Mouse (Mus musculus) right cerebral cortex, postnatal 25 days (tissue): Measurements from ENCODE around the gene S100a5.

Experiments used
- DNase-seq: peaks from one replicate; pipeline ENCODE4 v3.0.0; 2022

S100a5 gene

DNA sequence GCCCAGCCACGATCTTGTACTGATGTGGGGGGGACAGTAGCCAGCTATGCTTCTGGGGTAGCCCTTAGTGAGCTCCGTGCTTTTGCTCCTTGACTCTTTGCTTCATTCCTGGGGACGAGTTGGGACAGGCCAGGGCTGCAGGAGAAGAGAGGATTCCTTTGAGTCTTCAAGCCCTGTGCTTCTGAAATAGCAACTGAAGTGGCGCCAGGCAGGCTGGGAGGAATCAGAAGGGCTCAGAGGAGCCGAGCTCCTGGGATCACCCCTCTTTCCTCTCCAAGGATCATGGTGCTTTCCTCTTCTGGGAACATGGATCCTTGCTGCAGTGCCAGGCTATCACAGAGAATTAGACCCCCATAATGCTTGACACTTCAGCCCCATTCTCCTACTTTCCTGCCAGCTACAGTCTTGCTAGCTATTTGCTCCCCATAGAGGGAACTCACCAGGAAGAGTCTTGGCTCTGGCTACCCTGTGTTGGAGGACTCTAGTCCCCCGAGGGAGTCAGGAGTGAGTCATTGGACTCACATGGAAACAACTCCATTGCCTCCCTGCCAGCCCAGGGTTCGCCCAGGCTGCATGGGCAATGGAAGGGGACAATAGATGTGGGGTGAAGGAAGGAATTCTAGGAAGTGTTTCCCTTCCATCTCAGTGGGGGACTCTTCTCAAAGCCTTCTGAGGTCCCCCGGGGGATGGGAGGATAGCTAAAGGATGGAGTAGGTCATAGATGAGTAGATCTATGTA lies 7.7 kb upstream of the S100a5 start:
- DNase-seq, result no peak

DNA sequence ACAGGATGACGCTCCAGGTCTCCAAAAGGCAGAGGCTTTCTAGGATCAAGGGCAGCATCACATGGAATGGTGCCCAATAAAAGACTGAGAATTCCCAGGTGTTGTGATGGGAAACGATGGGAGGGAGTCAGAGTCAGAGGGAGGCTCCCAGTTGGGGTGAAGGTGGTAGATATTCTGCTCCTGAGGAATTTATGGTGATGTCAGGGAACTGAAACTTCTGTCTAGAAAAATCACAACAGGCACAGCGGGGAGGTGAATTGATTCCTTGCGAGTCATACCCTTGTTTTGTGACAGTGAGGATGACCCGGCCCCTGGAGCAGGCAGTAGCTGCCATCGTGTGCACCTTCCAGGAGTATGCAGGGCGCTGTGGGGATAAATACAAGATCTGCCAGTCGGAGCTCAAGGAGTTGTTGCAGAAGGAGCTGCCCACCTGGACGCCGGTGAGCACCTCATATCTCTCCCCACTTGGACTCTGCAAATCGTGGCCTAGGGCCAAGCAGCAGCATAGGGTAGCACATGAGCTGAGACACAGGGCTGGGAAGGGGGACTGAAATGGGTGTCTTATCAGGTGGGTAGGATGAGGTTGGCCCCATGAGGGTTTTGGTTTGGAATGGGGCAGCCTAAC lies 6.7 kb upstream of the S100a5 start, which contains the start of gene Gm42674:
Gene Gm42674 (plus strand): TSS at position 419 of the 625 bp plus-strand sequence.
- no peak for DNase-seq

DNA sequence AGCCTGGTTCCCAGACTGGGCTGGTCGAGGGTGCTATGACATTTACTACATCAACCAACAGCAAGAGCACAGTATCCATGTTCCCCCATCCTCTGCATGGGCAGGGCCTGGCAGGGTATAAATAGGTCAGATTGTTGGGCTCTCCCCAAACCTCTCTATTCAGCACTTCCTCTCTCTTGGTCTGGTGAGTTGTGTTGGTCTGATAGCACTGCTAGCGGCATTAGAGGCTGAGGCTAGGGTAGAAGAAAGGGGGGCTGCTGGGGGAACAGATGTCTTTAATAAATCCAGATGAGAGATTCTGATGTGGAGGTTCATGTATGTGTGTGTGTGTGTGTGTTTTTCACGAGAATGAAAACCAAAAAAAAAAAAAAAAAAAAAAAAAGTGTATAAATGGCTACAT lies 4.7 kb upstream of the S100a5 start, which contains the start of gene S100a4:
Gene S100a4 (plus strand): TSS at position 149 of the 400 bp plus-strand sequence.
- DNase-seq, result no peak

DNA sequence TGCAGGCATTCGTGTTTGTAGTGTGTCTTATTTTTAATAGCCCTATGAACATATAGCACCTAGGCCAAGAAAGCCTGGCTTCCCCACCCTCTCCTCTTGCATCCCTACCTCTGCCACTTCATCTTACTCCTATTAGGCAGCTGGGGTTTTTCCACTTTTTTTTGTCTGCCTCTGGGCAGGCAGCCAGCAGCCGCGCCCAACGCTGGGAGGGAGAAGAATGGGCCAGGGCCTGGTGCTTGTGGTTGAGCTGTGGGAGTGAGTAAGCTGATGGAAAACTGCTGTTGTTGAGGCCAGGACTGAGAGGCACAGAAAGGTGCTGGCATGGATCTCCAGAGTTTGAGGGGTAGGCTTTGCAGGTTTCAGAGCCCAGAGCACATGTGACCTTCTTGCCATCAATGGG lies 3.9 kb upstream of the S100a5 start:
- DNase-seq, result peak; percentile 67

DNA sequence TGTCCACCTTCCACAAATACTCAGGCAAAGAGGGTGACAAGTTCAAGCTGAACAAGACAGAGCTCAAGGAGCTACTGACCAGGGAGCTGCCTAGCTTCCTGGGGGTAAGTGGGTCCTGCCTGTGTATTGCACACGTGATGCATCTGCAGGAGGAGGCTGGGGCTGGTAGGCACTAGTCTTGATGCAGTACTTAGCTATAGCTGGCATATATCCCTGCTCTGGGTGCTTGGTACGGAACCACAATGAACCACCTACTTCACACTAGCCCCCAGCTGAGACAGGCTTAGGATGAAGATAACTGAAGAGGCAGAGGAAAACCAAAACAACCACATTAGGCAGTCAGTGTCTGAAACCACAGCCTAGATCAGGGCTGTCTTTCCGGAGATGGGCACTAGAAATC lies 3.3 kb upstream of the S100a5 start:
- DNase-seq, result no peak

DNA sequence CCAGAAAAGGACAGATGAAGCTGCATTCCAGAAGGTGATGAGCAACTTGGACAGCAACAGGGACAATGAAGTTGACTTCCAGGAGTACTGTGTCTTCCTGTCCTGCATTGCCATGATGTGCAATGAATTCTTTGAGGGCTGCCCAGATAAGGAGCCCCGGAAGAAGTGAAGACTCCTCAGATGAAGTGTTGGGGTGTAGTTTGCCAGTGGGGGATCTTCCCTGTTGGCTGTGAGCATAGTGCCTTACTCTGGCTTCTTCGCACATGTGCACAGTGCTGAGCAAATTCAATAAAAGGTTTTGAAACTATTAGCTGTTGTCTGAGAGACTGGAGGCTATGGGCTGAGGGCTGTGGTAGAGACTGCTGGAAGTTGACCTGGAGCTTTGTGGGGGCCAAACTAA lies 2.6 kb upstream of the S100a5 start:
- no peak for DNase-seq

DNA sequence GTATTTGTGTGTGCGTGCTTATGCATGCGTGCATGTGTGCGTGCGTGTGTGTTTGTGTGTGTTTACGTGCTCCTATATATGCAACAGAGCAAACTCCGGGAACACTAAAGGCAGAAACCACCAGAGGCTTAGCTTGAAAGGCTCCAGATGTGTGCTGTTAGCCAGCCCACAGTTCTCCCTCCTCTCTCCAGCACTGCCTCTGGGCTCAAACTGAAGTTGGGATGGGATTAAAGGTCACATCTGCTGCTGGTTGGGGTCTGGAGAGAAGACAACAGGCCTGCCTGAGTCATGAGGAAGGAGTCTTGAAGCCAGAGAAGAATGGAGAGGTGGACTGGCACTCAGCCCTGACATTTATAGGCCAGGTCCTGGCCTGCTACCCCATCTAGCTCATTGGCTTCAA lies 2.1 kb upstream of the S100a5 start:
- no peak for DNase-seq

DNA sequence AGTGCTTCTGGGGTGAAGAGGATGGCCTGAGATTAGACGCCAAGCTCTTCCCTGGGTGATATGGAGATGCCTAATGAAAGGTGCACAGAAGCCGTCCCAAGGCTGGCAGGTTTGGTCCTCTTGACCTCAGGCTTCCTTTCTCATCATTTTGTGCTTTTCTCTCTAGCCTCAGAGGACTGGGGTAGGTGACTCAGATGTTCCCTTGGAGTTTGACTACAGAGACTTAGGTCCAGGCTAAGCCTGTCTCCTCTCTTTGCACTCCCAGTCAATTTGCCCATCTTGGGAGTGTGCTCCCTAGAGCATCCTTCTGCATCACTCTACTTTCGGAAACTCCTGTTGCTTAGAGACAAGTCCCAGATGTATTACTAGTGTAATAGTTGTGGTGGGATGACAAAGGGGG lies 962 bp upstream of the S100a5 start:
- DNase-seq, result no peak

DNA sequence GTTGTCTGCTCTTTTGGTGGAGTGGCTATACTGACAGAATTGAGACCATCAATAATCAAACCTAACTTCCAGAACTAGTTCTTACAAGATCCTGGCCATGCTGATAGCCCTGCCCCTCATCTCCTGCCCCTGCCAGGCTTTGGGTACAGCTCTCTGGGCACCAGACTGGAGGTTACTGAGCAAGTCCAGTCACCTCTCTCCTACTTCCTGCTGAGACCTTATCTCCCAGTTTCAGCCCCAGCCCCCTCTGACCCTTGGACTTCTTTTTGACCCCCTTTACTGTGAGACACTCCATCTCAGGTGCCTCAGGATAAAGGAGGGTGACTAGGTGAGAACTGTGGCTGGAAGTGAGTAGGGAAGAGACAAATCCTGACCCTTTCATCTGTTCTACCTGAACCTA lies 779 bp downstream of the S100a5 start:
- DNase-seq, result no peak

DNA sequence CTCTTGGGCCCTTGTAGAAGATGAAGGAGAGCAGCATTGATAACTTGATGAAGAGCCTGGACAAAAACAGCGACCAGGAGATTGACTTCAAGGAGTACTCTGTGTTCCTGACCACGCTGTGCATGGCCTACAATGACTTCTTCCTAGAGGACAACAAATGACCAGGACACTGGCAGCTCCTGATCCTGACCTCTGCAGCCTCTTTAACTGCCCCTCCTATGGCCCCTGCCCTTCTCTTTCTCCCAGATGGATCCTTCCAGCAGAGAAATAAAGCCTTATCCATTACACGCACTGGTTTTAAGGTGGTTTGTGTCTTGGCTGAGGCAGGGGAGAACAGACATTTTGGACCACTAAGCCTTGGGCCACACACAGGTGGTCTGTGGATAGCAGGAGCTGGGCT lies 3.2 kb downstream of the S100a5 start:
- DNase-seq, result no peak

DNA sequence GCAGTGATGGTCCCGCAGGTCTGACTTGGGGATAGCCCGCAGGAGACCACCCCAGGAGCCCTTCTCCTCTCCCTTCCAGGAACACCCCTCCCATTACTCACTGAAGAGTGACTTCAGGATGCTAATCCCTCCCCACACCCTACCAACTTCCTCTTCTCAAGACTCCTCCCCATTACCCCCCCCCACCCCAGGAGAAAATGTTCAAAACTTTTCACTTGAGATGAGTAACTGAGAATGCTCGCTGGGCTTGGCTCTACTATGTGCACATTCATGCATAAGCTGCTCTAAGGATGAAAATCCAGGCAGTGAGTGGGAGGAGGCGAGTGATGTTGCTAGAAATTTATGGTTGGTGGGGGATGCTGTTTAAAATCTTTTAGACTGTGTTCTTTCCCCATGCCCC lies 3.7 kb downstream of the S100a5 start:
- DNase-seq, result no peak

DNA sequence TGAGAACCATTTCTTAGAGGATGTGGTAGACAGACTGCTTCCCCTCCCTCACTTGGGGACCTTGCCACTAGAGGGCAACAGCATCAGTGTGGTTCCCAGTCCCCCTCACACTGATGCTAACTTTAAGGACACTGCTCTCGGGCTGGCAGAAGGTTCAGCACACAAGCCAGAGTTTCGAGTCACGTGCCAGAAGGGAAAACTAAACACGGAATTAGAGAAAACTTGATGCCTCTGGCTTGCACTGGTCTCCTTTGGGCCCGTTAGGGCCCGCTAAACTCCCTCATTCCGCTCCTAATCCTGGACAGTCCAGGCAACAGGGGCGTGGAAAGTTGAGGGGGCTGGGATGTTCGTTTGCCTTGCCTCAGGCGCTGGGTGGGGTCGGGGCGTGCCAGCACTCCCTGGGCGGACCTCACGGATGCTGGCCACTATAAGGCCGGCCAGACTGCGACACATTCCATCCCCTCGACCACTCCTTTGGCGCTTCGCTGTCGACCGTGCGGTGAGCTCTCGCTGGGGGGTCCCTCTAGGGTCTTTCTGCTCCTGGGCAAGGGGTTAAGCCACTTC lies 4.5 kb downstream of the S100a5 start, which contains the start of gene S100a6:
Gene S100a6 (plus strand): TSS at position 155 of the 564 bp plus-strand sequence.
- DNase-seq, result no peak

DNA sequence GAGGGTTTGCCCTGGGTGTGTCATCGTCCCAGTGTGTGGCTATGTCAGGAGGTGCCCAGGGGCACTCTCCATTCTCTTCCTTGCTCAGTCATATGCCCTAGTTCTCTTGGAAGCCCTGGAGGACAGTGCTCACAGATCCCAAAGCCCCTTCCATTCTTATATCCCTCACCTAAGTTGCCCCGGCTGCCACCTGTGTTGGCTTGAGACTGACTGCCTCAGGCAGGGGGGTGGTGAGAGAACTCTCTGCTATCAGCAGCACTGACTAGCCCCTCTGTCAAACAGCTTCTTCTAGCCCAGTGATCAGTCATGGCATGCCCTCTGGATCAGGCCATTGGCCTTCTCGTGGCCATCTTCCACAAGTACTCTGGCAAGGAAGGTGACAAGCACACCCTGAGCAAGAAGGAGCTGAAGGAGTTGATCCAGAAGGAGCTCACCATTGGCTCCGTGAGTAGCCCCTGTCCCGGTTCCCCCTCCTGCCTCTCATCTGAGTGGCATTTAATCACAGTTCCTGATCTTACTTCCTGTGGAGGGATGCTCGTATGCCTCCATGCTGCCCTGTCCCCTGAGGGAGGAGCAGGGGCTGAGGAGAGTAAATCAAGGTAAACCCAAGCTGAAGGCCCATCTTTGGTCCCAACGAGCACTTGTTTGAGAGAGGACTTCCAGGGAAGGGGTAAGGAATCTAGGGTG lies 5.3 kb downstream of the S100a5 start:
- no peak for DNase-seq

DNA sequence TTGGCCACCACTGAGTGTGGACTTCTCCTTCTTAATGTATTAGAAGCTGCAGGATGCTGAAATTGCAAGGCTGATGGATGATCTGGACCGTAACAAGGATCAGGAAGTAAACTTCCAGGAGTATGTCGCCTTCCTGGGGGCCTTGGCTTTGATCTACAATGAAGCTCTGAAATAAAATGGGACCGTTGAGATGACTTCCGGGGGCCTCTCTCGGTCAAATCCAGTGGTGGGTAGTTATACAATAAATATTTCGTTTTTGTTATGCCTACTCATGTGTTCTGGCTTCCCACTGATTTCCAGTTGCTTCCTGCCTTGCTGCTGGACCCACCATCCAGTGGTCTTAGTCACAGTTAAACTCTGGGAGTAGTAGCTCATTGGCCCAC lies 5.8 kb downstream of the S100a5 start:
- no peak for DNase-seq

DNA sequence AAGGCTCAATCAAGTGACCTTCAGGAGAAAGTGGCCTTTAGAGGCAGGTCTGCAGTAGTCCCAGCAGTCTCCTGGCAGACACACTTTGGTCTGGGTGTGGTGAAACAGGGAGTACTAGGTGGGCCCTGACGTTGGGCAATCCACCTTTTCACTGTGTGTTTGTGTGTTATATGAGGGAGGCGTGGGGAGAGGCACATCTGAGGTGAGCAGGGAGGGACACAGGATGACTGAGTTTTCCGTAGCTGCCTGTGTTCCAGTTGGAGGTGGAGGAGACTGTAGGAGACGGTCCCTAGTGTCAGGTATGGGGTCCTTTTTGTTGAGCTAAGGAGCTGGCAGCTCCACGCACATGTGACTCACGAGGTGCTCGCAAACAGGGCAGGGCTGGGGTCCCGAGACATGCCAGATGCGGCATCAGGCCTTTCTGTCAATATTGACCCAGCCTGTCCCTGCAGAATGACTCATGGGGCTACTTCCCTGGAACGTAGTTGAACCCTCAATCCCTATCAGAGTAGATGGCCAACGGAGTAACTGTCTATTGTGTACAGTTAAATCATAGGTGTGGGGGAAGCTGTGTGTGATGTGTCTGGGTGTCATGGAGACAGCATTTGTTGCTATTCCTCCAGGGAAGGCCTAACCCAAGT lies 6.4 kb downstream of the S100a5 start:
- no peak for DNase-seq

DNA sequence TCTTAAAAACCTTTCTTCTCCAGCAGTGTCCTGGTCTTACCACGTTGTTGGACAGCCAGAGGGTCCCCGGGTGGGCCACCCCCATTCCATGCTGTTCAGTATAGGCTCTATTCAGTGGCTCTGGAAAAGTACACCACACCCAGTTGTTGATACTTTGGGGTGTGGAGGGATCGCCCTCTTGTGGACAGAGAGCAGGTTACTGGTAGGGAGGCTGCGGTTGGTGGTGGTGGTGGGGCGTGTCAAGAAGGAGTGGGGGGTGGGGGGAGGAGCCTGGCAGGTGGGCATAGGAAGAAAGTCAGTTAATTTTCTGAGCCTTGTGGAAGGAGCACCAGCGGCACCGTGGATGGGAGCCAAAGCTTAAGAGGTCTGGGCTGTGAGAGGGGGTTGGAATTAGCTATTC lies 7.1 kb downstream of the S100a5 start:
- DNase-seq, result peak; percentile 72

DNA sequence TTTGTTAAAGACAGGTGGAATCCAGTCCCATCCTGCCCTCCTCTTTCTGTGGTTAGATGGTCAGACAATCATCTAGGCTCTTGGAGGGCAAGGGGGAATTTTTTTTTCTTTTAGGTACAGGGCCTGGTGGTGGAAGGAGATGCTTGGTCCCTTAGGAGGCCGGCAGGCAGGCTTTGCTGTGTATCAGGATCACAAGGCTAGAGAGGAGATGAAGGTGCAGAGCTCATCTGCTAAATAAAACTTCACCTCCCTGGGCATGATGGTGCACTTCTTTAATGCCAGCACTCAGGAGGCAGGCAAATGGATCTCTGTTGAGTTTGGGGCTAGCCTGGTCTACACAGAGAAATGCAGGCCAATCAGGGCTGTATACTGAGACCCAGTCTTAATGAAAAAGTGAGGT lies 7.6 kb downstream of the S100a5 start:
- no peak for DNase-seq

DNA sequence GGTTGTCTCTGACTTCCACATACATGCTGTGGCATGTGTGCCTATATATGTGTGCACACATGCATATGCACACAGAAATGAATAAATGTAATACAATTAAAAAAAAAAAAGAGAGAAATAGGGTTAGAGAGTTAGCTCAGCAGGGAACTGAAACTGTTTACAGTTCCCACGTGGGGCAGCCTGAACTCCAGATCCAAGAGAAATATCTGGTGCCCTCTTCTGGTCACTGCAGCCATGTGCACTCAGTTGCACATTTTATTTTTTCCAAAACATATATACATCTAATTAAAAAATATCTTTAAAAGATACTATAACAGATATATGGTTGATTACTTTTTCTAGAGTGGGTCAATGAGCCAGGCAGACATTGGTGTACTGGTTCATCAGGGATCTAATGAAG lies 9.3 kb downstream of the S100a5 start:
- DNase-seq, result no peak

DNA sequence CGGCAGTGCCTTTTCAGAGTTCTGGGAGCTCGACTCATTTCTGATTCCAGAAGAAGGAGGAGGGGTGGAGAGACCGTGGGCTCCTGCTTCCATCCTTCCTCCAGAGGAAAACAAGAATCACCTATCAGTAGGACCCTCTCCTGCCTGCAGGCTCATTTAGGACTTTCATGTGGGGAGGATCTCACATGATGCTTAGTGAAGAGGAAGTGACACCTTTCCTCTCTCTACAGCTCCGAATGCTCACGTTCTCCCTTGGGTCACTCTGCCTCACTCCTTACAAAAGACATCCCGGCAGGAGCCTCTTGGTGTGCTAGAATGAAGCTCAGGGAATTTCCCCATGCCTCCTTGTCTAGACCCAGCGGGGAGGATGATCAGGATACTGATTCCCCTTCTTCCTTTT lies 13.2 kb downstream of the S100a5 start:
- no peak for DNase-seq

DNA sequence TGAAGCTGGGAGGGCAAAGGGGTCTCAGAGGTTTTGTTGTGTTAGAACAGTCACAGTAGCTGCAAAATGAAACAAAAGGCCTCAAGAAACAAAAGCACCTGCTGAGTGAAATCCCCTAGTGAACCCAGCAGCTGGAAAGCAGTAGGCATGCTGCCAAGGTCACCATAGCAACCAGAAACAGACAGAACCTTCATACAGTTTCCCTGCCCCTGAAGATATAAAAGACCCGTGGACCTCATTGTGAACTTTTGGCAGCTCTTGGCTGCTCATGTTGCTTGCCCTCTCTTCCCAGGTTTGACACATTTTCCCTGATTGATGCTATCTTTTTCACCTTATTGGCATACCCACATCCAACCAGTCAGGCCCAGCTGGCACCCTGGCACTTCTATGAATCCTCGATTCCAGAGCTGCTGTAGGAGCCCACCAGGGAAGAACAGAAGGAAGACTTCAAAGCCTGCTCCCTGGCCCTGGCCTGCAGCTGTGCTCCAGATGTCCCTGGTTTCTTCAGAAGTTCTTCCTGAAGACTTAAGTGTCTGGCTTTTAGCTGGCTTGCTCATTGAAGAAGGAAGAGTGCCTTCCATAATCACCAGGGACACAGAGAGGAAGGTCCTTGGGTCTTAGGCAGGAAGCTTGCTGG lies 15.2 kb downstream of the S100a5 start:
- no peak for DNase-seq

DNA sequence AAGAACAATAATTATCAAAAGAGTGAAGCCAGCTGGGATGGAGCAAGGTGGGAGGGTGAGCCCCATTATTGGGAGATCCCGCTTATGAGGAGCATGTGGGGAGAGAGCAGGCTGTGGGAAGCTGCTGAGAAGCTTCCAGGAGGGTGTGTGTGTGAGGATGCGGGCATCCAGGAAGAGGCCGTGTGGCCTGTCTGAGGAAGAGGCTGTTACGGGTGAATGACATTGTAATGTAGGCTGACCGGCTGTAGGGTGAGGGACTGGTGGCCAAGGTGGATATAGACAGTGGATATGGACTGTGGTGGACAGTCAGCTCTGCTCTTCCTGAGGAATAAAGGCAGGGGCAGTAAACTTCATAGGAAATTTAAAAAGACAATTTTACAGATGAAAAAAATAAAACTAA lies 17.2 kb downstream of the S100a5 start:
- no peak for DNase-seq

DNA sequence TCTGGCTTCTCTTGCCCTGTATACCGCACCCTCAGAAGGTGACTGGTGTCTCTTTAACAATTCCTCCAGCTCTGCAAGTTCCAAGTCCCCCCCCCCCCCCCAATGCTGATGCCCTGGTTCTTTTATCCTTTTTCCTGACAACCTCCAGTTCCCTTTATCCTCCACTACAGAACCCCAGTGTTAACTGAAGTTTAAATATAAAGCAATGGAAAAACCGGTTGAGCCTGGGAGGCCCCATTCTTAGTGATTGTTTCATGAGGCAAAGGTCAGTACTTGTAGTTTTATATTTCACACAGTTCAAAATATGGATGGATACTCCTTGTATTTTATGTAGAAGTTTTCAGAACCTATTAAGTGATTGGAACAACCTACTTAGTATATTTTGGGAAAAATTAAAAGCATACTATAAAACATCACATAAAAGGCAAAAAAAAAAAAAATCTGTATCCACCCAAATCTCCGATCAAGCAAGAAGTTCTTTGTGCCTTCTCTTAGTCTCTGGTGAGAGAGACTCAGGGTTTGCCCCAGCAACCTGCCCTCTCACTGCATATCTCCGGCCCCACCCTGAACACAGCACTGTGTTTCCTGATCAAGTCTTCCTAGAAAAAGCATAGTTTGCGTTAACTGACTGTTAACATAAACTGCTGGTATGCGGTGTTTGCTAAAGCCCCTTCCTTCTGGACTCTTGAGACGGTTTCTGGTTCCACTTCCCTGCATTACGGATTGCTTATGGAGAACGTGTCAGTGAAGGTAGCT lies 18.1 kb downstream of the S100a5 start:
- DNase-seq, result no peak
